30 mouse cellular contexts compared by ENCODE assay signal in genomic region chr3:128093046-128093445, GRCm38 (mm10).
DNase-seq lines count a peak whose midpoint lies in the region; ATAC-seq and TF ChIP-seq lines count a peak whose summit lies in the region.
"Had no signal": no experiment of that assay in that cellular context is flagged by ENCODE, and none has a peak within 500 bp of the region (broad histone marks: within the 10 kb centered on the region; RNA-seq: fewer than 3 reads in every experiment).

No protein-coding gene starts in this region.

- no peak overlapping the region for H3K27ac ChIP-seq in embryonic facial prominence, embryonic 11.5 days (replicated peaks; ENCODE audit: low read depth, low read length)
- no peak overlapping the region for H3K27ac ChIP-seq in embryonic facial prominence, embryonic 10.5 days (replicated peaks)
- no peak overlapping the region for H3K27ac ChIP-seq in hindbrain, embryonic 14.5 days
- no peak overlapping the region for H3K27ac ChIP-seq in hindbrain, embryonic 12.5 days
- no peak overlapping the region for H3K27ac ChIP-seq in midbrain, embryonic 12.5 days (replicated peaks)
- H3K27ac ChIP-seq in midbrain, embryonic 14.5 days (replicated peaks; ENCODE audit: low read depth, low read length), result no peak overlapping the region
- H3K27ac ChIP-seq in intestine, postnatal 0 days (ENCODE audit: low read depth, low read length), result no peak overlapping the region
- H3K27ac ChIP-seq: forebrain, embryonic 13.5 days; layer of hippocampus, adult 2 months; left cerebral cortex, adult 2 months; limb, embryonic 12.5 days; liver, embryonic 13.5 days; neural tube, embryonic 13.5 days had no signal

- no peaks in the 10 kb centered on the region for H3K9me3 ChIP-seq in embryonic facial prominence, embryonic 11.5 days (replicated peaks; ENCODE audit: control insufficient read depth, low read length)
- no peaks in the 10 kb centered on the region for H3K9me3 ChIP-seq in embryonic facial prominence, embryonic 10.5 days
- H3K9me3 ChIP-seq in hindbrain, embryonic 14.5 days (ENCODE audit: control insufficient read depth, low read length), result no peaks in the 10 kb centered on the region
- H3K9me3 ChIP-seq in hindbrain, embryonic 12.5 days (replicated peaks), result no peaks in the 10 kb centered on the region
- no peaks in the 10 kb centered on the region for H3K9me3 ChIP-seq in midbrain, embryonic 12.5 days
- H3K9me3 ChIP-seq in midbrain, embryonic 14.5 days (ENCODE audit: control insufficient read depth, low read length), result no peaks in the 10 kb centered on the region
- H3K9me3 ChIP-seq in intestine, postnatal 0 days (ENCODE audit: control insufficient read depth), result no peaks in the 10 kb centered on the region
- H3K9me3 ChIP-seq: forebrain, embryonic 13.5 days; limb, embryonic 12.5 days; liver, embryonic 13.5 days; neural tube, embryonic 13.5 days had no signal

- no peaks in the 10 kb centered on the region for H3K36me3 ChIP-seq in embryonic facial prominence, embryonic 11.5 days (replicated peaks; ENCODE audit: control insufficient read depth, insufficient read depth, low read depth, low read length)
- no peaks in the 10 kb centered on the region for H3K36me3 ChIP-seq in embryonic facial prominence, embryonic 10.5 days (replicated peaks)
- no peaks in the 10 kb centered on the region for H3K36me3 ChIP-seq in hindbrain, embryonic 14.5 days (replicated peaks; ENCODE audit: control insufficient read depth, insufficient read depth)
- no peaks in the 10 kb centered on the region for H3K36me3 ChIP-seq in hindbrain, embryonic 12.5 days
- no peaks in the 10 kb centered on the region for H3K36me3 ChIP-seq in midbrain, embryonic 12.5 days
- H3K36me3 ChIP-seq in midbrain, embryonic 14.5 days (ENCODE audit: control insufficient read depth, insufficient read depth, low read length), result no peaks in the 10 kb centered on the region
- H3K36me3 ChIP-seq in intestine, postnatal 0 days (ENCODE audit: control insufficient read depth, insufficient read depth), result no peaks in the 10 kb centered on the region
- H3K36me3 ChIP-seq: limb, embryonic 12.5 days; liver, embryonic 13.5 days; neural tube, embryonic 13.5 days had no signal

- no peaks in the 10 kb centered on the region for H3K27me3 ChIP-seq in embryonic facial prominence, embryonic 11.5 days (ENCODE audit: control insufficient read depth, insufficient read depth, low read length)
- no peaks in the 10 kb centered on the region for H3K27me3 ChIP-seq in embryonic facial prominence, embryonic 10.5 days (replicated peaks; ENCODE audit: low read depth, poor library complexity, severe bottlenecking)
- no peaks in the 10 kb centered on the region for H3K27me3 ChIP-seq in hindbrain, embryonic 14.5 days (ENCODE audit: control insufficient read depth, insufficient read depth, low read length)
- no peaks in the 10 kb centered on the region for H3K27me3 ChIP-seq in hindbrain, embryonic 12.5 days
- no peaks in the 10 kb centered on the region for H3K27me3 ChIP-seq in midbrain, embryonic 12.5 days
- H3K27me3 ChIP-seq in midbrain, embryonic 14.5 days (ENCODE audit: control insufficient read depth, insufficient read depth, low read length), result no peaks in the 10 kb centered on the region
- no peaks in the 10 kb centered on the region for H3K27me3 ChIP-seq in intestine, postnatal 0 days (replicated peaks; ENCODE audit: control insufficient read depth, insufficient read depth, low read length)
- H3K27me3 ChIP-seq: CH12.LX; forebrain, embryonic 13.5 days; limb, embryonic 12.5 days; liver, embryonic 13.5 days; neural tube, embryonic 13.5 days had no signal

- no peaks in the 10 kb centered on the region for H3K4me1 ChIP-seq in embryonic facial prominence, embryonic 11.5 days (ENCODE audit: control insufficient read depth, insufficient read depth, low read length)
- no peaks in the 10 kb centered on the region for H3K4me1 ChIP-seq in embryonic facial prominence, embryonic 10.5 days
- H3K4me1 ChIP-seq in hindbrain, embryonic 14.5 days (replicated peaks; ENCODE audit: control insufficient read depth, insufficient read depth, low read length), result 0 out of 2 replicates have a peak, but pooled peaks cover 3% of the 10 kb centered on the region
- no peaks in the 10 kb centered on the region for H3K4me1 ChIP-seq in hindbrain, embryonic 12.5 days
- H3K4me1 ChIP-seq in midbrain, embryonic 12.5 days, result 0 out of 2 replicates have a peak, but pooled peaks cover 5% of the 10 kb centered on the region
- H3K4me1 ChIP-seq in midbrain, embryonic 14.5 days (ENCODE audit: control insufficient read depth, insufficient read depth, low read length), result peaks cover 6% of the 10 kb centered on the region; the same call in 1 of the 2 replicates
- H3K4me1 ChIP-seq in intestine, postnatal 0 days (replicated peaks; ENCODE audit: control insufficient read depth, insufficient read depth, low read length), result no peaks in the 10 kb centered on the region
- H3K4me1 ChIP-seq: limb, embryonic 12.5 days; liver, embryonic 13.5 days; neural tube, embryonic 13.5 days had no signal

- no peak overlapping the region for H3K4me2 ChIP-seq in embryonic facial prominence, embryonic 11.5 days (ENCODE audit: low read depth, low read length)
- no peak overlapping the region for H3K4me2 ChIP-seq in hindbrain, embryonic 14.5 days (replicated peaks)
- H3K4me2 ChIP-seq in hindbrain, embryonic 12.5 days (replicated peaks), result no peak overlapping the region
- no peak overlapping the region for H3K4me2 ChIP-seq in midbrain, embryonic 12.5 days (replicated peaks)
- H3K4me2 ChIP-seq in midbrain, embryonic 14.5 days (ENCODE audit: low read length), result no peak overlapping the region
- no peak overlapping the region for H3K4me2 ChIP-seq in intestine, postnatal 0 days (replicated peaks; ENCODE audit: low read depth)
- H3K4me2 ChIP-seq: forebrain, embryonic 13.5 days; heart, embryonic 11.5 days; limb, embryonic 12.5 days; liver, embryonic 13.5 days; lung, embryonic 14.5 days; neural tube, embryonic 13.5 days had no signal

- ATAC-seq in embryonic facial prominence, embryonic 11.5 days (replicated peaks; ENCODE audit: insufficient number of reproducible peaks, low FRiP score, low TSS enrichment, low read depth), result 0 out of 2 replicates have a peak, but pooled peaks have one; percentile 34
- ATAC-seq in hindbrain, embryonic 14.5 days (ENCODE audit: low FRiP score), result peak; percentile 68; the same call in 1 of the 2 replicates
- ATAC-seq in hindbrain, embryonic 12.5 days (ENCODE audit: low FRiP score), result no peak
- ATAC-seq in midbrain, embryonic 12.5 days (ENCODE audit: low FRiP score, low read depth), result 0 out of 2 replicates have a peak, but pooled peaks have one; percentile 30
- no peak for ATAC-seq in midbrain, embryonic 14.5 days (ENCODE audit: low FRiP score, low TSS enrichment)
- ATAC-seq in intestine, postnatal 0 days, result no peak
- ATAC-seq: activated CD4-positive, CD25-positive, alpha-beta regulatory T cell, adult 4 months; forebrain, embryonic 13.5 days had no signal

- no peak for DNase-seq in embryonic facial prominence, embryonic 11.5 days (ENCODE audit: low spot score)
- no peak for DNase-seq in embryonic facial prominence, embryonic 10.5 days (ENCODE audit: low spot score)
- DNase-seq in hindbrain, embryonic 14.5 days (ENCODE audit: low spot score), result no peak
- DNase-seq in midbrain, embryonic 14.5 days, result no peak
- no peak for DNase-seq in ovary, adult 18-20 months (ENCODE audit: low spot score)
- DNase-seq: adrenal gland, adult 2 months; cerebellum, adult 2 months; cerebellum, postnatal 14 days; gastrocnemius, postnatal 25 days; heart, adult 11 months; heart, postnatal 4 days; kidney, adult 2 months; kidney, postnatal 36 days; liver, embryonic 13.5 days; lung, embryonic 14.5 days; lung, postnatal 14 days; thymus, adult 2 months; thymus, postnatal 36 days had no signal

- TF ChIP-seq CTCF in intestine, postnatal 0 days (IDR thresholded peaks at IDR 0.05; ENCODE audit: low read depth), result no peak

- no peak overlapping the region for H3K9ac ChIP-seq in embryonic facial prominence, embryonic 11.5 days (replicated peaks; ENCODE audit: low read length)
- H3K9ac ChIP-seq in hindbrain, embryonic 14.5 days, result no peak overlapping the region
- no peak overlapping the region for H3K9ac ChIP-seq in hindbrain, embryonic 12.5 days
- H3K9ac ChIP-seq in midbrain, embryonic 12.5 days (replicated peaks), result no peak overlapping the region
- H3K9ac ChIP-seq in midbrain, embryonic 14.5 days (replicated peaks; ENCODE audit: low read length), result no peak overlapping the region
- H3K9ac ChIP-seq in intestine, postnatal 0 days (ENCODE audit: low read depth, low read length), result no peak overlapping the region
- H3K9ac ChIP-seq: forebrain, embryonic 13.5 days; limb, embryonic 12.5 days; liver, embryonic 13.5 days; lung, embryonic 14.5 days; neural tube, embryonic 13.5 days had no signal

- H3K4me3 ChIP-seq in embryonic facial prominence, embryonic 11.5 days (ENCODE audit: low read depth, low read length), result no peak overlapping the region
- no peak overlapping the region for H3K4me3 ChIP-seq in embryonic facial prominence, embryonic 10.5 days
- H3K4me3 ChIP-seq in hindbrain, embryonic 14.5 days (replicated peaks; ENCODE audit: low read length), result no peak overlapping the region
- no peak overlapping the region for H3K4me3 ChIP-seq in hindbrain, embryonic 12.5 days
- H3K4me3 ChIP-seq in midbrain, embryonic 12.5 days, result no peak overlapping the region
- H3K4me3 ChIP-seq in midbrain, embryonic 14.5 days (replicated peaks; ENCODE audit: low read depth, low read length), result no peak overlapping the region
- H3K4me3 ChIP-seq in intestine, postnatal 0 days (ENCODE audit: low read depth, low read length), result no peak overlapping the region
- H3K4me3 ChIP-seq: erythroblast, embryonic 14.5 days; forebrain, embryonic 13.5 days; layer of hippocampus, adult 2 months; left cerebral cortex, adult 2 months; limb, embryonic 12.5 days; liver, embryonic 13.5 days; neural tube, embryonic 13.5 days had no signal

Comparison
In these comparisons a context has a peak if more than half of its experiments do, and no peak if none do; other contexts are left out.
1. ATAC-seq: peak in embryonic facial prominence, embryonic 11.5 days (single experiment), hindbrain, embryonic 14.5 days (single experiment) and midbrain, embryonic 12.5 days (single experiment); none in hindbrain, embryonic 12.5 days (single experiment), midbrain, embryonic 14.5 days (single experiment) and intestine, postnatal 0 days (single experiment).